Mouse (Mus musculus) kidney, postnatal 14 days (tissue): ENCODE measurements around the gene Ptpra.

Experiments
- DNase-seq: peaks from one replicate; pipeline ENCODE4 v3.0.0; 2022; ENCODE audit warnings: mixed read lengths

The Ptpra gene

GRCm38 (mm10) chr2:130563212-130564055, 113.4 kb downstream of the Ptpra start, which contains the start of gene Mrps26:
Gene Mrps26, plus strand, starts transcription at chr2:130563742.
- peak; percentile 96 for DNase-seq

- no peak for DNase-seq
These were observed 114.0 kb downstream of the Ptpra start for GRCm38 (mm10) chr2:130564063-130564462.

GRCm38 (mm10) chr2:130564983-130565382, 114.9 kb downstream of the Ptpra start:
- DNase-seq: no peak

DNA sequence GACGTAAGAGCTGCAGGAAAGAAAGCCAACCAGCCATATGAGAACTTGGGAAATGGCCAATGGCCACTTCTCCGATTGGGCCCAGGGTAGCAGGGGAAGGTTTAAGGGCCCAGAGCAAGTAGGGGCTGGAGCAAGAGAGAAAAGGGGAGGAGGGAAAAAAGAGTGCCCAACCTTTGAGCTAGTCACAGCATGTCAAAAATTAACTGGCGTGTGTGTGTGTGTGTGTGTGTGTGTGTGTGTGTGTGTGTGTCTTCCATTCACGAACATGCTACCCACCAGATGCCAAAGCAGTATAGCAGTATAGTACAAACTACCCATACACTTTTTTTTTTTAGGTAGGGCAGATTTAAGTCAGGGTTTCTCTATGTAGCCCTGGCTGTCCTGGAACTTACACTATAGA, 118.8 kb downstream of the Ptpra start:
- DNase-seq: peak; percentile 58

DNA sequence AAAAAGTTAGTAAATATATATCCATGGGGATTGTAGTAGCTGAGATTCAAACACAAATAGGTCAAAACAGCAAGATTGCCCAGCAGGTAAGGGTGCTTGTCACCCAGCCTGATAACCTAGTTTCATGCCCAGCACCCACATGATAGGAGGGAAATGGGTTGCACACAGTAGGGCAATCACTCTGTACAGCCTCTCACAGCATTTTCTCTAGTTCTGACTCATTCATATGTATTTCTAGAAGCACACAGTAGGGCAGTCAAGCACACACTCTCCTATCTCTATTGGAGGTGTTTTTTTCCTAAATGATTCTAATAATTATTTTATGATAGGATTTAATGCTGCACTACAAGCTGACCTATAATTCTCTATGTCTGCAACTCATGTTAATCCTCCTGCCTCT, 119.8 kb downstream of the Ptpra start:
- no peak for DNase-seq

GRCm38 (mm10) chr2:130574960-130575359, 124.9 kb downstream of the Ptpra start:
- DNase-seq: no peak

DNA sequence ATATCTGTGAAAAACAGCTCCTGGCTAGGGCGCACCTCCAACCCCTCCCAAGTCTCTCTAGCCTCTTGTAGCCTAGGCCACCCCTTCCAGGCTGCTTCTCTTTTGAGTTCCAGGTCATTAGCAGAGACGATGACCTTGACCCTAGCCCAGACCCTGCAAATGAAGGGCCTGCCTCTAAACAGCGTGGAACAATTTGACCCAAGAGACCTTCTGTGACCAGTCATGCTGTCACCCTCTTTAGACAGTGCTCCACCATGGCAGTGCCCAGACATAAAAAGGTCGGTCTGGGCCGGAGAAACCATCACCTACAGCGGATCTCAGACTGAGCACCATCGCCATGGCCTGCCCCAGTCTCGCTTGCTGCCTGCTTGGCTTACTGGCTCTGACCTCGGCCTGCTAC, 125.8 kb downstream of the Ptpra start, which contains the start of gene Oxt:
TSS of gene Oxt (plus strand) at position 301 of the 400 bp plus-strand sequence.
- no peak for DNase-seq

DNA sequence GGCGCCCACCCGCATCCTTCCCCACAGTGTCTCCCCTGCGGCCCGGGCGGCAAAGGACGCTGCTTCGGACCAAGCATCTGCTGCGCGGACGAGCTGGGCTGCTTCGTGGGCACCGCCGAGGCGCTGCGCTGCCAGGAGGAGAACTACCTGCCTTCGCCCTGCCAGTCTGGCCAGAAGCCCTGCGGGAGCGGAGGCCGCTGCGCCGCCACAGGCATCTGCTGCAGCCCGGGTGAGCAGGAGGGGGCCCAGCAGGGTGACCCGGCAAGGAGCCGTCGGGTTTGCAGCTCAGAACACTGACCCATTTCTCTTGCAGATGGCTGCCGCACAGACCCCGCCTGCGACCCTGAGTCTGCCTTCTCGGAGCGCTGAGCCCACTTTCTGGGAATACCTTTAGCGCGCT, 126.5 kb downstream of the Ptpra start:
- DNase-seq: peak; percentile 37

DNA sequence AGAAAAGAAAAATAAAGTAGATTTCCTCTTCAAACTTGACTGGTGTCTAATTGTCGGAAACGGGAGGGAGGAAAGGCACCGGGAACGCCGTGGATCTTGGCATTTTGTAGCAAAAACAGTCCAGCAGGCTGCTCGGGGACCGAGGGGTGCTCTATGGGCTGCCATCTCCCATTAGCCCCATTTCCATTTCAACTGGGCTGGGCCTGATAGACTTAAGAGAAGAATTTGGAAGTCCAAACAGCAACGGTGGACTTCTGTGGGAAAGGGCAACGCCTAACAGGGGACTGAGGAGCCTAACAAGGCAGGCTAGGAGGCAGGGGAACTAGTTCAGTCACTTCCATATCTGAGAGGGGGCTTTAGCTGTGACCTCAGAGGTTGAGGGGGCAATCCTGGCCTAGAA, 126.9 kb downstream of the Ptpra start:
- DNase-seq: no peak

- peak; percentile 82 for DNase-seq
These were observed 127.6 kb downstream of the Ptpra start for GRCm38 (mm10) chr2:130577632-130578031.

DNA sequence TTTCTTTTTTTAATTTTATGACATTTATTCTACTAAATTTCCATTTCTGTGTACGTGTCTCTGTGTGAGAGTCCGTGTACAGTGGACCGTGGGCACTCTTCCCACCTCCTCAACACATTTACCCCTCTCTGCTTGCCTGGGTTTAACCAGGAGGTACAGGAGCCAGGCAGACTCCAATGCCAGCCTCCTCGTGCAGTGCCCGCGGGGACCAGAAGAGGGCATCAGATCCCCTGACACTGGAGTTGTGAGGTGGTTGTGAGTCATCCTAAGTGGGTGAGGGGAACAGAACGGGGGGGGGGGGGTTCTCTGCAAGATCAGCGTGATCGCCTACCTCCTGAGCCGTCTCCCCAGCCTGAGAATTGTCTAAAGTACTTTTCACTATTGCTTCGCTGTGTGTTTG, 128.1 kb downstream of the Ptpra start:
- peak; percentile 60 for DNase-seq

DNA sequence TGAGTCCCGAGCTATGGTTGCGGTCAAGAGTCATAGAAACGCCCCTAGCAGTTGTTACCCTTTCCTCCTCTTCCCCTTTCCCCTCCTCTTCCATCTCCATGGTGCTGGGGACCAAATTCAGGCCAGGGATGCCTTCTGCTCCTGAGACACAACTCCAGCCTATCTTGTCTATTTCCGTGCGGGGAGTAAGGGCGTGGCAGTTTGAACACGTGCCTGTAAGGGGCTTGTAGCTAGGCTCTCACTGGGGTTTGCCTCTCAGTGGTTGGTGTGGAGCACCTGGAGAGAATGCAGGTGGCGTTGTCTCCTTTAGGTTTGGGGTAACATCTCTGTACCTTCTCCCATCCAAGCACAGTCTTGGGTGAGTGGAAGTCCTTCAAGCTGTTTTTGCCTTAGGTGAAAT, 129.7 kb downstream of the Ptpra start:
- DNase-seq: no peak

DNA sequence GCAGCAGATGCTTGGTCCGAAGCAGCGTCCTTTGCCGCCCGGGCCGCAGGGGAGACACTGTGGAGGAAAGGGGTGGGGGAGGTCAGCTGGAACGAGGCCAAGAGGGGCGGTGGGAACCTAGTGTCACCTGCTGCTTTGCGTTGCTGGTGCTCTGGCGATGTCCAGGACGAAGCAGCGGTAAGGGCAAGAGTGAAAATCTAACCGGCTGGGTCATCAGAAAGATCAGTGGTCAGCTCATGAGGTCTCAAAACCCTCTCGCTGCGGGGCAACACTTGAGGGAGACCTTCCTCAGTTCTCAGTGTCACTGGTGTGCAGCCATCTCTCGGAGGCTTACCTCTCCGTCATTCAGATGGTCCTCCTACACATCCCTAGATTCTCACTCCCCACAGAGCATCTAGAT, 131.1 kb downstream of the Ptpra start:
- DNase-seq: no peak

- DNase-seq: no peak
These were observed 132.5 kb downstream of the Ptpra start, which contains the start of gene Avp for GRCm38 (mm10) chr2:130582552-130582951. Gene Avp, minus strand, starts transcription at chr2:130582554.

DNA sequence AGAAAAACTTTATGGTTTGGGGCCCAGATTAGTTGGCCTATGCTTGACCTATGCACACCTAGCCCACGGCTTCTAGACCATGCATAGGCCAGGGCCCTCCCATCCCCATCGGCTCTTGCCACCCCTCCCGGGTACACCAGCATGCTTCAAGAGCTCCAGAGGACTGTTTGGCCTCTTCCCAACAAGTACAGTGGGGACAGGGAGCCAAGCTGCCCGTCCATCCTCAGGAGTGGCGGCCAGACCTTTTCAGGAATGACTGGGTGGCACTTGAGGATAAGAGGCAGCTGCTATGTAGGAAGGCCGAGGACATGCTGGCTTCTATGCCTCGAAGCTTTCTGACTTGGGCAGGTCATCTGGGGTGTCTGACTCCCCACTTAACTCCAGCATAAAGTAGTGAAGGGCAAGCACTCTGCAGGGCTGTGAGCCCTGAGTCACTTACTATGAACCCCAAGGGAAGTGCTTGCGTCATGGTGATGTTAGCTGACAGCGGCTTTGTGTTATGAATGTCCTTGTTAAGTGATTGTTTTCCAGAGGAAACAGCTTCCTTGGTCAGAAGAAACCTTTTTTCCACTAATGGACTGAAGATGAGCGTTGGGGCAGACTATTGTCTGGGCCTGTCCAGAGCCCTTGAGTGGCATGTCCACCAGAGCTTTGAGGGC, 134.0 kb downstream of the Ptpra start:
- DNase-seq: no peak

GRCm38 (mm10) chr2:130586016-130586415, 135.9 kb downstream of the Ptpra start:
- DNase-seq: no peak

DNA sequence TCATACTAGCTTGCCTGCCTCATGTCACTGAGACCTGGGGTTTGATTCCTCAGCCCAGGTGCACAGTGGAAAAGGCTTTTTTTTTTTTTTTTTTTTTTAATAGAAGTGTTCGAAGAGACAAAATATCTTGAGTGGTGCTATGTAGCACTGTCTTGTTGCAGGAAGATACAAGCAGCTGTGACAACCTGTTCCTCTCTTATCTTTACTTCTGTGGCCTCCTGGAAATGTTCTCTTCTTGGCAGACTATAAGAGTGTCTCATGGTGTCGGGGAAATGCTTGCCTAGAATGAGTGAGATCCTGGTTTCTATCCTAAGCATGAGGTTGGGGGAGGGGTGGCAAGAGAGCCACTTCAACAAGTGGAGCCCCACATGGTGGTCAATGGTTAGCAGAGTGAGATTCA, 138.3 kb downstream of the Ptpra start:
- DNase-seq: no peak

DNA sequence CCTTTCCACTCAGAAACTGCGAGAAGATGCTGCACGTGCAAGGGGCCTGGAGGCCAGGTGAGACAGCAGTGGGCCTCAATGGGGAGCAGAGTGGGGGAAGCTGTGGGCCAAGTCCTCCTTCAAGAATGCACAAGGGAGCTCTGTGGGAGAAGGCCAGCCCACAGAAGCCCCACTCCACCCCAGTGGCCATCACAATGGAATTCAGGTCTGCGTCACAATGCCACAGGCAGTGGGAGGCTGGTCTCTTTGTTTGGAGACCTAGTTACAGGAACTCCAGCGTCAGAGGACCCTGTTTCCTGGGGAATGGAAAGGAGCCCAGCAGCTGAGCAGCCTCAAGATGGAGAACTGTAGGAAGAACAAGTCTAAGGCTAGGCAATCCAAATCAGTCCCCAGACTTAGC, 139.1 kb downstream of the Ptpra start:
- no peak for DNase-seq

DNA sequence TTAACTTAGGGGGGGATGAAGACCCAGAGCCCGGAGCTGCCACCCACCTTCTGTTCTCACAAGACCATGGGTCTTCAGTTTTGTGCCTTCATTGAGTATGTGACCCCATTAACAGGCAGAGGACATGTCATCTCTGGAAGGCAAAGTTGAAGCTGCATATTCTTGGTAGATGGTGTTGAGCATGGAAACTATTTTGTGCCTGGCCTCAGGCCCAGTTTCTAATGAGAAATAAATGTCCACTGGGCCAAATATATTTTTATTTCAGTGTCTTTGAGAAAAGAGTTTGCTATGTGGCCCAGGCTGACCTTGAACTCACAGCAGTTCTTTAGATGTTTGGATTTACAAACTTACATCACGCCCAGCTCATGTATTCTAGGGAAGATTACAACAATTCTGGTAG, 139.7 kb downstream of the Ptpra start:
- no peak for DNase-seq

GRCm38 (mm10) chr2:130591016-130591415, 140.9 kb downstream of the Ptpra start:
- DNase-seq: no peak

GRCm38 (mm10) chr2:130595596-130595995, 145.5 kb downstream of the Ptpra start:
- no peak for DNase-seq

DNA sequence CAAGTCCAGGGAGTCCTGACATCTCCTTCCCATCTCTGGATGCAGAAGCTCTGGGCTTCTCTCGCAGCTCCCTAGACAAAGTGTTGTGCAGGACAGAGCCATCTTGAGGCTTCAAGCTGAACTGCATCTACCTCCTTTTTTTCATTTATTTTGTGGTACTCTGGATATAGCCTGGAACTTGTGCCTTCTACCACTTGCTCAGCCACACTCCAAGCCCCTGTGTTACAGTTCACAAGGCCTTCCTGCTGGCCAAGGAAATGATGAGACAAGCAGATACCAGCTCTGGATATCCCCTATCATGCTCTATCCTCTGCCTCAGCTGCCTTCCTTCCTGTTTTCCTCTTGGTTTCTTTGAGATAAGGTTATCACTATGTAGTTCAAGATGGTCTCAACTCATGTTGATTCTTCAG, 147.5 kb downstream of the Ptpra start:
- peak; percentile 51 for DNase-seq

DNA sequence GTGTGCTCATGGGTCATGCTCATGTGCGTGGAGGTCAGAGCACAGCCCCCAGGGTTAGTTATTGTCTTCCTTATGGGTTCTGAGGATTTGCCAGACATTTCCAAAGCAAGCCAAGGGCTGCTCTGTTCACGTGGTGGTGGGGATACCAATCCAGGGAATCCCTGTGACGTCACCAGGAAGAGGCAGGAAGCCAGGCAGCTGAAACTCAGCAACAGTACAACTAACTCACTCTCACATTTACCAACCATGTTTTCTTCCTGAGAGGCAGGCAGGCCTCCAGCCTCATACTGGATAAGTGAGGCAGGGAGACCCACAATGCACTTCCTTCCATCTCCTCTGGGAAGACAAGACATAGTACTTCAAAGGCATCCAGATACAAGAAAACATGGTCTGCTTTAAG, 148.3 kb downstream of the Ptpra start:
- no peak for DNase-seq

DNA sequence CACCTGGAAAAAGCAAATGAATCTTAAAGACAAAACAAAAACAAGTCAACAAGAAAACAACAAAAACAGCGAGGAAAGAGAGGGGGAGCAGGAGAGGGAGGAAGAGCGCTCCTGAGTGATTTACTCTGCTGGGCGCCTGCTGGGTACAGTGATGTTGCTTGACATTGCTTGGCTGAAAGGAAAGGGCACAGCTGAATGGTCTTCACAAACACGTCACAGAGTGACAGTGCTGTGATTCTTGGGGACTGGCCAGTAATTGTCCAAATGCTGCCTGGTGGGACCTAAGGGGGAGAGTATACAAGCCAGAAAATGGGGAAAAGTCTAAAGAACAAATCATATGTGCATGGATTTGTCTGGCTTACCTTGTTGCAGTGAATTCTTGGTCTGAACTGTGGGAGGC, 152.1 kb downstream of the Ptpra start:
- DNase-seq: no peak
